Mouse (Mus musculus): ENCODE data around the gene St3gal6.

The St3gal6 gene

DNA sequence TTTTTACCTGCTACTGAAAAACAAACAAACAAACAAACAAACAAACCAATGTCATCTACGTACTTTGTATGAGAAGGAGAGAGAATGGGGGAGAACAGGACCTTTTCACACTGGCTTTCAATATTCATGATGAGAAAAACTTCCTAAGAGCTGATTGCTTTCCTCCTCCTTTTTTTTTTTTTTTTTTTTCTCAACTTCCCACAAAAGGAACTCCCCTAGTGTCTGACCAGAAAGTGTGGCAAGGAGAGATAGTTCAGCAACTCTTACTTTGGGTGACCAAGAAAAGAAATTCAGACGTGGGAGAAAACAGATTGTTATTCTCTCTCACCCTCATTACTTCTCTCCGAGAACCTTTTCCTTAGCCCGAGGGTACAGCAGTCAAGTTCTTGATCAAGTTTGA is 2.9 kb downstream of the St3gal6 start:
- no peak for DNase-seq (ENCODE audit: low spot score in 2 of 2)

DNA sequence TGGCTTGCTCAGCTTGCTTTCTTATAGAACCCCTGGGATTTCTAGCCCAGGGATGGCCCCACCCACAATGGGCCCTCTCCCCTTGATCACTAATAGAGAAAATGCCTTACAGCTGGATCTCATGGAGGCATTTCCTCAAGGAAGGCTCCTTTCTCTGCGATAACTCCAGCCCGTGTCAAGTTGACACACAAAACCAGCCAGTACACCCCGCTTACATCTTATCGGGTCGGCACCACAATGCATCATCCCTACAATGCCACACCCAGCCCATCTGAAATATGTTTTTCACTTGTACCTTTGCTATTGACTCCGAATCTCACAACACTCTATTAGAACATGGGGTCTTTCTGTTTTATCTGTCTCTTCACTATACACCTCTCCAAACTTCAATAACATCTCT is 3.6 kb downstream of the St3gal6 start:
- no peak for DNase-seq (ENCODE audit: low spot score in 2 of 2)

GRCm38 (mm10) chr16:58519650-58520073 is 4.4 kb downstream of the St3gal6 start:
- no peak for DNase-seq (ENCODE audit: low spot score in 2 of 2)

DNA sequence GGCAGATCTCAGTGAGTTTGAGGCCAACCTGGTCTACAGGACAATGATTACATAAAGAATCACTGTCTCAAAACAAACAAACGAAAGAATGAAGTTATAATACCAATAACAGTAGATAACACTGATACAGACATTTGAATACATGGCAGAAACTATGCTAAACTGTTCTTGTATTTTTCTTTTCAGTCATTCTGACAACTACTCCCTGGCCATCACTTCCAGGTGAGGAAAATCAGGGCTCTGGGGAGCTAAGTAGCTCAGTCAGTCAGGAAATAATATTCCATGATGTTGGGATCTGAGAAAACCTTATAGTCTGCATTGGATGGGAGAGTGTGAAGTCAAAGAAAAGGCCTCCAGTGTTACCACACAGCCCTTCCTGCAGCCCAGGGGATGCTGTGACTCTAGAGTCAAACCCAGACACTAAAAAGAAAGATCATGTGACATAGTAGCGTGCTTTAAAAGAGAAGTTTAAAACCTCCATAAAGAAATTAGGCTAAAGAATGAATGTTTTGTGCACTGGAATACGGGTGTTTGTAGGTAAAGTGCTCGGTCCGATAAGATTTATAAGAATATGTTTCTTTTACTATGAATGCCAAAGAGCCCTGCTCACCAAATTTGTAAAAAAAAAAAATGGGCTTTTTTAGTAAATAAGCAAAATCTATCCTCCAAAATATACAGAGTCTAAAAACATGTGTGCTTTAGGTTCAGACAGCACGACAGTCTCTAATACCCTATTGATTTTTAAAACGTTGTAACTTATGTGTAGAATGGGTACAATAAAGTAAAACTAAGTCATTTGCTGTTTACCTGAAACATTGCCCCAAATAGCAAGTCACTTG is 6.9 kb downstream of the St3gal6 start:
- no peak for DNase-seq (ENCODE audit: low spot score in 2 of 2)

- DNase-seq (ENCODE audit: low spot score in 2 of 2): no peak
Measured at GRCm38 (mm10) chr16:58516161-58516560, 7.9 kb downstream of the St3gal6 start.

GRCm38 (mm10) chr16:58514565-58514964 is 9.5 kb downstream of the St3gal6 start:
- no peak for DNase-seq (ENCODE audit: low spot score in 2 of 2)

DNA sequence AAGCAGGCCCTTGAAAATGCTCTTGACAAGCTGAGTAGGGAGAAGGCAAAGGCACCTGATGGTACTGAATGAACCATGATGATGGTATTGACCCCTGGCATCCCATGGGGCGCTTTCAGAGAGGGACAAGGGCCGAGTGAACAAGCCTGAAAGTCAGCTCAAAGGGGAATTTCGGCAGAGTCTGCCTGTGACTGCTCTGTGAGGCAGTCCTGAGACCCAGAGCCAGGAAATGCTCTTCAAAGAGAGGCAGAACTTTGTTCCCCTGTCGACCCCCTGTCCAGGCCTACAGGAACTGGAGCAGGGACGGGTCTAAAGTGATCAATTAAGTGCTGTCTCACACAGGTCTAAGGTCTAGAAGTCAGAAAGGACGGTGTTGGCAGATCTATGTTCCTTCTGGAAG is 10.3 kb downstream of the St3gal6 start:
- DNase-seq (ENCODE audit: low spot score in 2 of 2): no peak

DNA sequence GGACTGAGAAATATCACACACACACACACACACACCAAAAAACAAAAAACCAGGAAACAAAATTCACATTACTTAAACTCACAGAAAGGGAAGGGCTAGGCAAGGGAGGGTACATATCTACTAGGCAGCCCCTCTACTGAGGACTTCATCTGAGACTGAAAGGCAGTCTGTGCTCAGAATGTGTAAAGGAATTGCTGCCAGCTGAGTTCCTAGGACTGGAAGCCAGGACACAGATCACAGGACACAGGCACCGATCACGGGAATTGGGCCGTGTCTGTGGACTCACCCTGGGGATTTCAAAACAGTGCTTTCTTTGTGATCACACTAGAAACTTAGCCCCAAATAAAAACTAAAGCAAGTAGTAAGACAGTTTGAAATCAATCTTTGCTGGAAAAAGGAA is 11.2 kb downstream of the St3gal6 start:
- DNase-seq (ENCODE audit: low spot score in 2 of 2): no peak

DNA sequence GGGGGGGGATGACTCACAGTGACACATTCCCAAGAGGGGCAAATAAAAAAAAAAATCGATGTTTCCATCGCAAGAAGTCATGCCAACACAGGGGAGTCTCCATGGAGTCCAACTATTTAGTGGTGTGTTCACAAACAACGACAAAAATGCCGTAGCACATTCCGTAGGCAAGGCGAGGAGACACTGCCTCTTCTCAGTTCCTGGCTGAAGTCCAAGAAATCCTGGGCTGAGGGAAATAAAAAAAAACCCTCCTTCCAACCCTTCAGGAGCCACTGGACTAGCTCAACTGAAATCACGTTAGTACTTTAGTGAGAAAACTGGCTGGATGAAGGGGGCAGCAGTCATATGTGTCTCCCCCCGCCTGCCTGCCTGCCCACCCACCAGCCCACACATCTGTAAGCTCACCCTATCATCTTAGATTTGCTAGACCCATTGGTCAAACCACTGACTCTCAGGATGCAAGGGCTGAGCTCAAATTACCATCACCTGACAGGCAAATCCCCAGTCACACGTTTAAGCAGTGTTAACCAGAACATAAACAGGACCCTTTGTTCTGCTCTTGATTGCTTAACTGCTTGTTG is 11.8 kb downstream of the St3gal6 start:
- DNase-seq (ENCODE audit: low spot score in 2 of 2): no peak

GRCm38 (mm10) chr16:58504945-58505344 is 19.1 kb downstream of the St3gal6 start:
- no peak for DNase-seq (ENCODE audit: low spot score in 2 of 2)

DNA sequence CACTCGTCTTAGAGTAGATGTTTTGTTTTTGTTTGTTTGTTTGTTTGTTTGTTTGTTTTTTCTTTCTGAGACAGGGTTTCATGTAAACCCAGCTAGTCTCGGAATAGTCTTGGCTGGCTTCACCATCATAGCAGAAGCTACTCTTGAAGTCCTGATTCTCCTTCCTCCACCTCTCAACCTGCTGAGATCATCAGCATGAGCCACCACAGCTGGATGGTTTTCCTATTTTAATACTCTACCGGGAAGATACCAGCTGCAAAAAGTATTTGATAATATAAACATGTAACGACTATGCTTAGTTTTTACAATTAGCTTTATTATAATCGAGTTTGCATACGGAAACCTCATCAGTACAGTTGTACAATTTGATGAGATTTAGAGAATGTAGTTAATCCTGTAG is 21.5 kb downstream of the St3gal6 start:
- no peak for DNase-seq (ENCODE audit: low spot score in 2 of 2)

GRCm38 (mm10) chr16:58501760-58502301 is 22.2 kb downstream of the St3gal6 start:
- no peak for DNase-seq (ENCODE audit: low spot score in 2 of 2)

- no peak for DNase-seq (ENCODE audit: low spot score in 2 of 2)
Measured at GRCm38 (mm10) chr16:58499650-58500049, 24.4 kb downstream of the St3gal6 start.

- no peak for DNase-seq (ENCODE audit: low spot score in 2 of 2)
Measured at GRCm38 (mm10) chr16:58499172-58499584, 24.9 kb downstream of the St3gal6 start.

- no peak for DNase-seq (ENCODE audit: low spot score in 2 of 2)
Measured at GRCm38 (mm10) chr16:58497886-58498713, 25.9 kb downstream of the St3gal6 start.

DNA sequence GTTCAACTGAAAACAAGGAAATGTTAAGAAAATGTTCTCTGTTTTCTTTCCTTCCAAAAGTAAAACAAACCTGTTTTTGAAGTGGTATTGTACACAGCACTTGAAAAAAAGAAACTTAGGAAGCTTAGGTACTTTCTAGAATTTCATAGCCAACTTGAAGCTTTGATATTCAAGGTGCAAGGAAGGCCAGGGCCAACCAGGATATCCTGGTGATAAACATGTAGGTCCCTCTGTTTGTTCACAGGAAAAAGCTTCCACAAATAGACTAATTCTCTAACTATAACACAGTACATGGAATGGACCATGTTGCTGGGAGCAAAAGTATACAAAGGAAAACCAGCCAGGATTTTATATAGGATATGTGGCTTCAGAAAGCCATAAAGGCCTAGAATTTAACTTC is 27.3 kb downstream of the St3gal6 start:
- DNase-seq (ENCODE audit: low spot score in 2 of 2): no peak

DNA sequence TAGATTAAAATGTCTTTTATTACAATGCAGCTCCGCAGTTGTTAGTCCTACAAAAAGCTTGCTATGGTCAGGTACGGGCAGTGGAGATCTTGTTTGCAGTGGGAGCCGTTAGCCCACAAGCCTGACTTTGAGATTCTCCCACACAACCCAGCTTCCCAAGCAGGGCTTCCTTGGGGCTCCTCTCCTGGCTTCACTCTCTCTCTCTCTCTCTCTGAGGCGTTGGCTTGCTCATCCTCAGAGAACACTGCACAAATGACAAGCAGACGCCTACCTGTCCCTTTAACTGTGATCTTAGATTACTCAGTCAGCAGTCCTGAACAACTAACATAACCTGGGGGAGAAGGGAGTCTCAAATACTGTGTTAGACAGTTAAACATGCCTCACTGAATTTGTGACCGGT is 36.2 kb downstream of the St3gal6 start:
- DNase-seq (ENCODE audit: low spot score in 2 of 2): no peak

DNA sequence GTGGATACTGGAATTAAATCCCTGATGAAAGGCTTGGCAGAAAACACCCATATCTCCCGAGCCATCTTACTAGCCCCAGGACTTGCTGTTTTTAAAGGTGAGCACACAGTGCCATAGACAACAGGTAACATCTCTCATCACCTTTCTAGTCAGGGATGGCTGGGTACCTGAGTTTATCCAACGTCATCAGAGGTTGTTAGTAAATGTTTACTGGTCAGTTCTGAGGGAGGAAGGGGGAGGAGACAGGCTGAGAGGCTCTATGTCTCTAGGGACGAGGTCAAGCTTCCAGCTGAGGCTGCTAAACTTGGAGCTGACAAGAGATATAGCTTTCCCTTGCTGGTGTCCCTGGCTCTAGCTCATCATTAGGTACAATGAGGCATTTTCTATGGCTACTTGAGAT is 41.7 kb downstream of the St3gal6 start:
- no peak for DNase-seq (ENCODE audit: low spot score in 2 of 2)

DNA sequence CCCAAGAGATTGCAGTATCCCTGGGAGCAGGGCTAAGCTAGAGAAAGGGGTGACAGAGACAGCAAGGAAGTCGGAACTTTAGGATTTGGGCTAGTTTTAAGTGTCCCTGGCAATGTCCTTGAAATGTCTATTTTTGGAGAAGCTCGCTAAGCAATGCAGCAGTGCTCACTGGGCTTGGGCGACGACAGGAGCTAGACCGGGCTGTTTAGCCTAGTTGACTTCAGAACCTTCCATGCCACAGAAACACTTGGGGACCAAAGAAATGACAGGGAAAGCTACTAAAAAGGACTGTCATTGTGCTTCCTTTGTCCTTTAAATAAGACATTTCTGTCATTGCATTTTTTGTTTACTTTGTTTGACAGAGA is 42.2 kb downstream of the St3gal6 start:
- DNase-seq (ENCODE audit: low spot score in 2 of 2): no peak

GRCm38 (mm10) chr16:58481219-58481905 is 42.7 kb downstream of the St3gal6 start:
- no peak for DNase-seq (ENCODE audit: low spot score in 2 of 2)

DNA sequence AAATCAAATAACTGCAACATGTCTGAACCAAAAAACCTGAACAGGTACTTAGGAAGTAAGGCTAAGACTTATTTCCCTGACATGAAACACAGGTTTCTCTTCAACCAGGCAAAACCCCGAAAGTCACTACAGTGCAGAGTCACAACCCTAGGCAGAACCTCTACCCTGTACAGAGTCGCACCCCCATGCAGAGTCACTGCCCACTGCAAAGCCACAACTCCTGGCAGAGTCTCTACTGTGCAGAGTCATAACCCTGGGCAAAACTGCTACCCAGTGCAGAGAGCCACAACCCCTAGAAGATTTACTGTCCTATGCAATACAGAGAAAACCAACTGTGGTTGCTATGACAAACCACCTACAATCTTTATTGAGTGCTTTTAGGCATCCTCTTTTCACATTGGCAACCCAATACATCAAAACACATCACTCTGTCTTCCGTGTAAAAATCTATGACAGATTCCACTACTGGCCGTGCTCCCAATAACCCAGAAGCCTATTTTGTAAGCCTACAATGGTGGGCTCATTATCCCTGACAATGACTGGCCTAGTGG is 44.1 kb downstream of the St3gal6 start:
- no peak for DNase-seq (ENCODE audit: low spot score in 2 of 2)

Data from frontal cortex, postnatal 10 days (tissue).